Mouse (Mus musculus) cortical plate, adult 2 months (tissue): Measurements from ENCODE around the gene Olfr644.

ENCODE experiments used
- CTCF ChIP-seq: fragments of 200-500 bp; IDR thresholded peaks from 2 replicates; pipeline ENCODE4 v1.5.1; 2011; ENCODE audit warnings: mild to moderate bottlenecking, control low read depth, low read length; ENCODE audit not compliant: insufficient read depth; ENCODE audit errors: extremely low read depth
- POLR2A ChIP-seq: fragments of 200-500 bp; IDR thresholded peaks from 2 replicates; pipeline ENCODE4 v1.6.1; 2011; ENCODE audit warnings: mild to moderate bottlenecking, low read length, control low read depth; ENCODE audit not compliant: insufficient read depth; ENCODE audit errors: extremely low read depth

GRCm38 (mm10) chr7:104035145-104035544 lies 36.5 kb downstream of the Olfr644 start, which contains the start of gene Olfr641:
- TF ChIP-seq CTCF (no peak), POLR2A (no peak)
